Mouse (Mus musculus) cortical plate, adult 2 months (tissue): ENCODE data around the gene Gnb1l.

Experiments
- CTCF ChIP-seq: fragments of 200-500 bp; IDR thresholded peaks from 2 replicates; pipeline ENCODE4 v1.5.1; 2011; ENCODE audit warnings: mild to moderate bottlenecking, control low read depth, low read length; ENCODE audit not compliant: insufficient read depth; ENCODE audit errors: extremely low read depth
- POLR2A ChIP-seq: fragments of 200-500 bp; IDR thresholded peaks from 2 replicates; pipeline ENCODE4 v1.6.1; 2011; ENCODE audit warnings: mild to moderate bottlenecking, low read length, control low read depth; ENCODE audit not compliant: insufficient read depth; ENCODE audit errors: extremely low read depth

- TF ChIP-seq POLR2A (no peak), CTCF (no peak)
Measured at GRCm38 (mm10) chr16:18537407-18537990, 39.0 kb downstream of the Gnb1l start.
